In the genomic region with DNA sequence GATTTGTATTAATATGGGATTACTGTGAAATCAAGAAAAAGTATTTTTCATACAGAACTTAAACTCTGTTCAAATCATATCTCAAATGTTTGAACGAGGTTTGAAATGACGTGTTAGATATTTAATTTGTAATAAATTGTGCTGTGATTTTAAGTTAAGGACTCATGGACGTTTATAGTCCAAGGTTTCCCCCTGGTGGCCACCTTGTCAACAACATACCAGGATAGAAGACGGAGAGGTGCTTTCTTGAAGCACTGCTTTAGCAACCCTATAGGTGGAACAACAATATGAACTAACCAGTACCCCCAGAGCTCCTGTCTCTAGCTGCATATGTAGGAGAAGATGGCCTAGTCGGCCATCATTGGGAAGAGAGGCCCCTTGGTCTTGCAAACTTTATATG, we compare ENCODE assay signal across 8 mouse cellular contexts.
DNase-seq lines count a peak whose midpoint lies in the region; ATAC-seq and TF ChIP-seq lines count a peak whose summit lies in the region.
"Not testable (repeated sequence)": the region's sequence is repeated elsewhere in the genome, so short reads cannot be mapped to it uniquely, and the experiment has no call there.

No protein-coding gene starts in this region.

- H3K27ac ChIP-seq in embryonic facial prominence, embryonic 14.5 days (replicated peaks; ENCODE audit: low read depth, low read length); kidney, adult 2 months (ENCODE audit: insufficient read depth, low read depth, low read length): not testable (repeated sequence)

- H3K27me3 ChIP-seq in embryonic facial prominence, embryonic 14.5 days (replicated peaks; ENCODE audit: control insufficient read depth, insufficient read depth, low read length); kidney, adult 2 months (replicated peaks; ENCODE audit: control insufficient read depth, insufficient read depth, low read length): not testable (repeated sequence)

- H3K9me3 ChIP-seq in embryonic facial prominence, embryonic 14.5 days (ENCODE audit: control insufficient read depth, low read length): not testable (repeated sequence)

- H3K36me3 ChIP-seq in embryonic facial prominence, embryonic 14.5 days (ENCODE audit: control insufficient read depth, insufficient read depth, low read length); kidney, adult 2 months (ENCODE audit: control insufficient read depth, insufficient read depth, low read length): not testable (repeated sequence)

- TF ChIP-seq CTCF in kidney, adult 2 months (conservative IDR thresholded peaks at IDR 0.05; ENCODE audit: insufficient read depth, insufficient read length, low read depth, low read length): not testable (repeated sequence)

- not testable (repeated sequence) for H3K9ac ChIP-seq in embryonic facial prominence, embryonic 14.5 days (ENCODE audit: low read depth, low read length)

- H3K4me1 ChIP-seq in embryonic facial prominence, embryonic 14.5 days (ENCODE audit: control insufficient read depth, insufficient read depth, low read length); kidney, adult 2 months (ENCODE audit: control insufficient read depth, insufficient read depth, low read length): not testable (repeated sequence)

- 11% methylated on average over 5 of the region's 5 CpGs for WGBS in embryonic facial prominence, embryonic 14.5 days
- 5% methylated on average over 5 of the region's 5 CpGs for WGBS in kidney, adult 2 months

- not testable (repeated sequence) for H3K4me2 ChIP-seq in embryonic facial prominence, embryonic 14.5 days (ENCODE audit: low read depth, low read length)

- not testable (repeated sequence) for TF ChIP-seq POLR2A in kidney, adult 2 months (IDR thresholded peaks at IDR 0.05; ENCODE audit: low read depth, low read length)

- DNase-seq in A20 (ENCODE audit: low read depth, low spot score): peak; percentile 35
- DNase-seq in brain, embryonic 18.5 days (ENCODE audit: low read depth, low spot score): peak; percentile 54
- peak; percentile 82 for DNase-seq in embryonic facial prominence, embryonic 14.5 days (ENCODE audit: low spot score)
- DNase-seq in kidney, adult 2 months: peak; percentile 81
- DNase-seq in left cerebral cortex, adult 8-10 months (ENCODE audit: low spot score in 2 of 2): peak; percentile 18 to 21
- DNase-seq in right cerebral cortex, adult 2 months (ENCODE audit: low spot score in 2 of 2): peak; percentile 76 to 78

- ATAC-seq in embryonic facial prominence, embryonic 14.5 days (ENCODE audit: low read depth): peak; percentile 47; the same call in 1 of the 2 replicates
- ATAC-seq in granulocyte monocyte progenitor cell, adult 5-6 weeks (replicated peaks; ENCODE audit: poor library complexity, severe bottlenecking): peak; percentile 90
- ATAC-seq in megakaryocyte-erythroid progenitor cell, adult 5-6 weeks (replicated peaks; ENCODE audit: low FRiP score, low TSS enrichment, poor library complexity, severe bottlenecking): peak; percentile 90

- H3K4me3 ChIP-seq in embryonic facial prominence, embryonic 14.5 days (ENCODE audit: low read depth, low read length); kidney, adult 2 months (ENCODE audit: insufficient read depth, low read depth, low read length): not testable (repeated sequence)

Comparison
In these comparisons a context has a peak if more than half of its experiments do, and no peak if none do; other contexts are left out.
1. DNase-seq: peak in every context shown above with its lines; median percentile 82 in embryonic facial prominence, embryonic 14.5 days; 81 in kidney, adult 2 months; 77 in right cerebral cortex, adult 2 months; 54 in brain, embryonic 18.5 days; 35 in A20; 20 in left cerebral cortex, adult 8-10 months.